Mouse (Mus musculus) sigmoid colon, adult 10 weeks (tissue): ENCODE results near the gene Pira2. TPM values are rescaled to one million over a fixed set of nuclear protein-coding genes. Genes with fewer than 3 reads are reported as not detected.

Experiments used
- polyA plus RNA-seq: library from polyadenylated mRNA; stranded (reverse); fragments of 350-450 nt; fragmentation: Illumina TruSeq; extraction: RNeasy Lipid Tissue Mini Kit (QIAGEN cat#74804); gene quantifications from one replicate; pipeline ENCODE4 v1.2.3, GENCODE M21; 2014; ENCODE audit warnings: low read depth, low replicate concordance

Gene Pira2
- 1.6 TPM for polyA plus RNA-seq

DNA sequence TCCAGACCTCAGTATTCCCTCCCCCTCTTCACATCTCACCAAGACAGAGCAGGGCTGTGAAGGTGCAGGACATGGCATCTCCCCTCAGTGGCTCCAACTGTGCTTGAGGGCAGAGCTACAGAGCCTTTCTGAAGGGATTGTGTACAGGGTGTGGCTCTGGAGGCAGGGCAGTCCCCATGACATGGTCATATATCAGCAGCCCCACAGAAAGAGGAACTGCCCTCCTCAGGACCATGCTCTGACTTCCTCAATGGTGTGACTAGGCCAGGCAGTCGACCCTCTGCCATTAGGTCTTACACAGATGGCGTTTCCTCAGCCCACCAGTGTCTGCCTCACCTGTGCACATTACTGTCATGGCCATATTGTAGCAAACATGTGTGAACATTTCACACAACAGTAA lies at the start of gene Pira2:
Gene Pira2, minus strand, starts transcription at position 101 of the 400 bp plus-strand sequence.

DNA sequence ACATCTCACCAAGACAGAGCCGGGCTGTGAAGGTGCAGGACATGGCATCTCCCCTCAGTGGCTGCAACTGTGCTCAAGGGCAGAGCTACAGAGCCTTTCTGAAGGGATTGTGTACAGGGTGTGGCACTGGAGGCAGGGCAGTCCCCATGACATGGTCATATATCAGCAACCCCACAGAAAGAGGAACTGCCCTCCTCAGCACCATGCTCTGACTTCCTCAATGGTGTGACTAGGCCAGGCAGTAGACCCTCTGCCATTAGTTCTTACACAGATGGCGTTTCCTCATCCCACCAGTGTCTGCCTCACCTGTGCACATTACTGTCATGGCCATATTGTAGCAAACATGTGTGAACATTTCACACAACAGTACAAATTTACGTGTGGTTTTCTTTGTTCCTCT lies 19.3 kb downstream of the Pira2 start, which contains the start of gene Gm15448:
Gene Gm15448, minus strand, starts transcription at position 89 of the 400 bp plus-strand sequence.

Other genes with a start within 250 kb of the Pira2 start
- gene Oscar, start 228.9 kb downstream of the Pira2 start, polyA plus RNA-seq = not detected
- 13.4 TPM for gene Ndufa3, start 227.7 kb downstream of the Pira2 start, polyA plus RNA-seq
- gene Tfpt, start 215.1 kb downstream of the Pira2 start, polyA plus RNA-seq = 0.98 TPM
- gene Prpf31, start 215.1 kb downstream of the Pira2 start, polyA plus RNA-seq = 16.4 TPM
- gene Cnot3, start 199.8 kb downstream of the Pira2 start, polyA plus RNA-seq = 15.7 TPM
- gene Leng1, start 179.2 kb downstream of the Pira2 start, polyA plus RNA-seq = 7.1 TPM
- gene Tmc4, start 167.5 kb downstream of the Pira2 start, polyA plus RNA-seq = 169 TPM
- 5.0 TPM for gene Tsen34, start 152.2 kb downstream of the Pira2 start, polyA plus RNA-seq
- gene Mboat7, start 151.5 kb downstream of the Pira2 start, polyA plus RNA-seq = 36.7 TPM
- gene Rps9, start 141.1 kb downstream of the Pira2 start, polyA plus RNA-seq = 21.6 TPM
- gene Pirb, start 124.7 kb downstream of the Pira2 start, polyA plus RNA-seq = 5.8 TPM
- gene Gm15448, start 19.4 kb downstream of the Pira2 start, polyA plus RNA-seq = 0.35 TPM
- 0.28 TPM for gene Gm14548, start 53.1 kb upstream of the Pira2 start, polyA plus RNA-seq
- gene Lilra6, start 70.5 kb upstream of the Pira2 start, polyA plus RNA-seq = 0.50 TPM
- gene Lair1, start 218.2 kb upstream of the Pira2 start, polyA plus RNA-seq = 10.2 TPM